Mouse (Mus musculus): ENCODE results near the gene Elmo3. TPM values are rescaled to one million over a fixed set of nuclear protein-coding genes. Genes with fewer than 3 reads are reported as not detected.

Elmo3 gene
- polyA plus RNA-seq, 1 experiment from 2014 or later, result 11.4 TPM

- Histone ChIP-seq H3K4me2 (replicated peaks) (peak overlapping the region; percentile 90), H3K27me3 (peaks cover 70% of the 10 kb centered on the region), H3K27ac (replicated peaks) (no peak overlapping the region), H3K4me1 (peaks cover 38% of the 10 kb centered on the region), H3K4me3 (replicated peaks) (peak overlapping the region; percentile 73), H3K9ac (no peak overlapping the region), H3K36me3 (no peaks in the 10 kb centered on the region), H3K9me3 (replicated peaks) (no peaks in the 10 kb centered on the region)
- 13% methylated on average over 10 of the region's 10 CpGs for WGBS
- no peak for ATAC-seq (ENCODE audit: insufficient number of reproducible peaks, low FRiP score, low TSS enrichment, low read depth)
Observed at GRCm38 (mm10) chr8:105265128-105265527, 40.3 kb upstream of the Elmo3 start.

- H3K36me3 ChIP-seq, result no peaks in the 10 kb centered on the region
- H3K4me2 ChIP-seq (replicated peaks), result no peak overlapping the region
- H3K27ac ChIP-seq (replicated peaks), result no peak overlapping the region
- 30% methylated on average over 13 of the region's 13 CpGs for WGBS
- peaks cover 72% of the 10 kb centered on the region for H3K27me3 ChIP-seq
- ATAC-seq (ENCODE audit: insufficient number of reproducible peaks, low FRiP score, low TSS enrichment, low read depth), result no peak
- H3K4me3 ChIP-seq (replicated peaks), result no peak overlapping the region
- peaks cover 45% of the 10 kb centered on the region for H3K4me1 ChIP-seq
- H3K9me3 ChIP-seq (replicated peaks), result no peaks in the 10 kb centered on the region
- H3K9ac ChIP-seq, result no peak overlapping the region
Observed at GRCm38 (mm10) chr8:105266775-105267174, 38.6 kb upstream of the Elmo3 start.

- whole genome bisulfite sequencing, result 2% methylated on average over 65 of the region's 65 CpGs
- Histone ChIP-seq H3K9me3 (replicated peaks) (no peaks in the 10 kb centered on the region), H3K36me3 (no peaks in the 10 kb centered on the region), H3K27ac (replicated peaks) (no peak overlapping the region), H3K27me3 (peaks cover 82% of the 10 kb centered on the region), H3K4me3 (replicated peaks) (peak overlapping the region; percentile 47), H3K4me1 (peaks cover 45% of the 10 kb centered on the region), H3K4me2 (replicated peaks) (peak overlapping the region; percentile 90), H3K9ac (no peak overlapping the region; the same call in 1 of the 2 replicates)
- peak; percentile 41 for ATAC-seq (ENCODE audit: insufficient number of reproducible peaks, low FRiP score, low TSS enrichment, low read depth)
Observed at GRCm38 (mm10) chr8:105268342-105269074, 36.9 kb upstream of the Elmo3 start.

- ATAC-seq (ENCODE audit: insufficient number of reproducible peaks, low FRiP score, low TSS enrichment, low read depth), result no peak
- WGBS, result 4% methylated on average over 10 of the region's 10 CpGs
- Histone ChIP-seq H3K9ac (no peak overlapping the region; the same call in 1 of the 2 replicates), H3K27ac (replicated peaks) (no peak overlapping the region), H3K36me3 (no peaks in the 10 kb centered on the region), H3K4me2 (replicated peaks) (peak overlapping the region; percentile 90), H3K9me3 (replicated peaks) (no peaks in the 10 kb centered on the region), H3K4me1 (peaks cover 41% of the 10 kb centered on the region), H3K4me3 (replicated peaks) (peak overlapping the region; percentile 47), H3K27me3 (peaks cover 82% of the 10 kb centered on the region)
Observed at GRCm38 (mm10) chr8:105269075-105269458, 36.3 kb upstream of the Elmo3 start.

GRCm38 (mm10) chr8:105269461-105269947 is 35.9 kb upstream of the Elmo3 start, which contains the start of gene Hsf4:
Gene Hsf4, plus strand, starts transcription at chr8:105269801.
- Histone ChIP-seq H3K4me3 (replicated peaks) (peak within 1 kb of the TSS; percentile 47), H3K9ac (no peak within 1 kb of the TSS; the same call in 1 of the 2 replicates), H3K9me3 (replicated peaks) (no peaks in the 10 kb centered on the region), H3K4me1 (peaks cover 39% of the 10 kb centered on the region), H3K27me3 (peaks cover 86% of the 10 kb centered on the region), H3K27ac (replicated peaks) (no peak within 1 kb of the TSS), H3K4me2 (replicated peaks) (peak within 1 kb of the TSS; percentile 90), H3K36me3 (no peaks in the 10 kb centered on the region)
- WGBS, result under 1% methylated on average over 42 of the region's 42 CpGs
- peak; percentile 8; the same call in 1 of the 2 replicates for ATAC-seq (ENCODE audit: insufficient number of reproducible peaks, low FRiP score, low TSS enrichment, low read depth)

- no peak for ATAC-seq (ENCODE audit: insufficient number of reproducible peaks, low FRiP score, low TSS enrichment, low read depth)
- Histone ChIP-seq H3K9me3 (replicated peaks) (no peaks in the 10 kb centered on the region), H3K4me1 (peaks cover 34% of the 10 kb centered on the region), H3K36me3 (no peaks in the 10 kb centered on the region), H3K9ac (no peak overlapping the region), H3K4me3 (replicated peaks) (peak overlapping the region; percentile 47), H3K27me3 (peaks cover 94% of the 10 kb centered on the region), H3K27ac (replicated peaks) (no peak overlapping the region), H3K4me2 (replicated peaks) (peak overlapping the region; percentile 90)
- whole genome bisulfite sequencing, result 6% methylated on average over 39 of the region's 39 CpGs
Observed at GRCm38 (mm10) chr8:105270101-105270915, 35.1 kb upstream of the Elmo3 start.

- ATAC-seq (ENCODE audit: insufficient number of reproducible peaks, low FRiP score, low TSS enrichment, low read depth), result no peak
- Histone ChIP-seq H3K36me3 (no peaks in the 10 kb centered on the region), H3K9ac (no peak overlapping the region), H3K4me1 (peaks cover 38% of the 10 kb centered on the region), H3K4me3 (replicated peaks) (peak overlapping the region; percentile 47; the same call in 1 of the 2 replicates), H3K4me2 (replicated peaks) (peak overlapping the region; percentile 90), H3K9me3 (replicated peaks) (no peaks in the 10 kb centered on the region), H3K27ac (replicated peaks) (no peak overlapping the region), H3K27me3 (peaks cover 94% of the 10 kb centered on the region)
- 3% methylated on average over 11 of the region's 11 CpGs for WGBS
Observed at GRCm38 (mm10) chr8:105270916-105271186, 34.5 kb upstream of the Elmo3 start.

GRCm38 (mm10) chr8:105275387-105275786 is 30.0 kb upstream of the Elmo3 start:
- no peak for ATAC-seq (ENCODE audit: insufficient number of reproducible peaks, low FRiP score, low TSS enrichment, low read depth)
- WGBS, result 4% methylated on average over 11 of the region's 11 CpGs
- H3K36me3 ChIP-seq, result no peaks in the 10 kb centered on the region
- H3K9ac ChIP-seq, result no peak overlapping the region
- no peak overlapping the region for H3K27ac ChIP-seq (replicated peaks)
- H3K4me2 ChIP-seq (replicated peaks), result peak overlapping the region; percentile 79
- H3K9me3 ChIP-seq (replicated peaks), result no peaks in the 10 kb centered on the region
- peaks cover 35% of the 10 kb centered on the region for H3K4me1 ChIP-seq
- 0 out of 2 replicates have a peak overlapping the region, but pooled peaks have one; percentile 41 for H3K4me3 ChIP-seq (replicated peaks)
- H3K27me3 ChIP-seq, result peaks cover 87% of the 10 kb centered on the region

- no peak for ATAC-seq (ENCODE audit: insufficient number of reproducible peaks, low FRiP score, low TSS enrichment, low read depth)
Observed at GRCm38 (mm10) chr8:105275840-105276239, 29.6 kb upstream of the Elmo3 start, which contains the start of gene Nol3. Gene Nol3, plus strand, starts transcription at chr8:105276140.

GRCm38 (mm10) chr8:105276292-105277120 is 28.9 kb upstream of the Elmo3 start:
- Histone ChIP-seq H3K27ac (replicated peaks) (no peak overlapping the region), H3K36me3 (peaks cover 4% of the 10 kb centered on the region; the same call in 1 of the 2 replicates), H3K4me3 (replicated peaks) (peak overlapping the region; percentile 41), H3K4me1 (peaks cover 29% of the 10 kb centered on the region), H3K27me3 (peaks cover 76% of the 10 kb centered on the region), H3K4me2 (replicated peaks) (peak overlapping the region; percentile 79), H3K9me3 (replicated peaks) (no peaks in the 10 kb centered on the region), H3K9ac (0 out of 2 replicates have a peak overlapping the region, but pooled peaks have one; percentile 16)
- ATAC-seq (ENCODE audit: insufficient number of reproducible peaks, low FRiP score, low TSS enrichment, low read depth), result peak; percentile 60
- 3% methylated on average over 30 of the region's 30 CpGs for WGBS

More at GRCm38 (mm10) chr8:105275840-105276239, 29.6 kb upstream of the Elmo3 start, which contains the start of gene Nol3:
- WGBS, result 8% methylated on average over 10 of the region's 10 CpGs
- no peaks in the 10 kb centered on the region for H3K36me3 ChIP-seq
- H3K9me3 ChIP-seq (replicated peaks), result no peaks in the 10 kb centered on the region
- H3K4me2 ChIP-seq (replicated peaks), result peak within 1 kb of the TSS; percentile 79
- H3K4me3 ChIP-seq (replicated peaks), result peak within 1 kb of the TSS; percentile 41
- H3K27me3 ChIP-seq, result peaks cover 83% of the 10 kb centered on the region
- 0 out of 2 replicates have a peak within 1 kb of the TSS, but pooled peaks have one; percentile 16 for H3K9ac ChIP-seq
- H3K27ac ChIP-seq (replicated peaks), result no peak within 1 kb of the TSS
- H3K4me1 ChIP-seq, result peaks cover 31% of the 10 kb centered on the region

Measured in embryonic facial prominence, embryonic 15.5 days (tissue).